Mouse (Mus musculus): ENCODE measurements around the gene Sept9. TPM values are rescaled to one million over a fixed set of nuclear protein-coding genes. Genes with fewer than 3 reads are reported as not detected.
"Not testable (repeated sequence)": the region's sequence is repeated elsewhere in the genome, so short reads cannot be mapped to it uniquely, and the experiment has no call there.

Sept9 gene
- polyA plus RNA-seq, 1 experiment = 45.3 TPM

- no peak for TF ChIP-seq CTCF (IDR thresholded peaks at IDR 0.05; ENCODE audit: extremely low read depth, insufficient read depth, insufficient read length, insufficient replicate concordance)
- peak; percentile 15; the same call in 1 of the 2 replicates for TF ChIP-seq POLR2A (IDR thresholded peaks at IDR 0.05; ENCODE audit: low read depth, low read length)
- H3K4me3 ChIP-seq (ENCODE audit: extremely low read depth, insufficient read depth, insufficient read length) = no peak overlapping the region
- no peaks in the 10 kb centered on the region for H3K27me3 ChIP-seq (ENCODE audit: control insufficient read depth, insufficient read depth, low read length)
- peaks cover 78% of the 10 kb centered on the region for H3K4me1 ChIP-seq (ENCODE audit: control insufficient read depth, insufficient read depth, insufficient read length)
- H3K36me3 ChIP-seq (ENCODE audit: control insufficient read depth, insufficient read depth, low read length) = no peaks in the 10 kb centered on the region
- WGBS = 5% methylated on average over 15 of the region's 15 CpGs
- peak overlapping the region; percentile 94 for H3K27ac ChIP-seq (ENCODE audit: insufficient read depth, low read length)
- DNase-seq (ENCODE audit: low read depth in 1 of 2, low spot score in 2 of 2) = peak in 1 of 2 experiments; percentile 71
Observed at GRCm38 (mm10) chr11:117319543-117320335, 120.3 kb downstream of the Sept9 start.

GRCm38 (mm10) chr11:117320482-117320881, 121.0 kb downstream of the Sept9 start:
- WGBS = 3% methylated on average over 3 of the region's 3 CpGs
- Histone ChIP-seq H3K27ac (ENCODE audit: insufficient read depth, low read length) (peak overlapping the region; percentile 94), H3K27me3 (ENCODE audit: control insufficient read depth, insufficient read depth, low read length) (no peaks in the 10 kb centered on the region), H3K4me3 (ENCODE audit: extremely low read depth, insufficient read depth, insufficient read length) (no peak overlapping the region), H3K36me3 (ENCODE audit: control insufficient read depth, insufficient read depth, low read length) (no peaks in the 10 kb centered on the region), H3K4me1 (ENCODE audit: control insufficient read depth, insufficient read depth, insufficient read length) (peaks cover 84% of the 10 kb centered on the region)
- DNase-seq (ENCODE audit: low read depth in 1 of 2, low spot score in 2 of 2) = peak in 1 of 2 experiments; percentile 73
- TF ChIP-seq POLR2A (IDR thresholded peaks at IDR 0.05; ENCODE audit: low read depth, low read length) (peak; percentile 23), CTCF (IDR thresholded peaks at IDR 0.05; ENCODE audit: extremely low read depth, insufficient read depth, insufficient read length, insufficient replicate concordance) (no peak)

DNA sequence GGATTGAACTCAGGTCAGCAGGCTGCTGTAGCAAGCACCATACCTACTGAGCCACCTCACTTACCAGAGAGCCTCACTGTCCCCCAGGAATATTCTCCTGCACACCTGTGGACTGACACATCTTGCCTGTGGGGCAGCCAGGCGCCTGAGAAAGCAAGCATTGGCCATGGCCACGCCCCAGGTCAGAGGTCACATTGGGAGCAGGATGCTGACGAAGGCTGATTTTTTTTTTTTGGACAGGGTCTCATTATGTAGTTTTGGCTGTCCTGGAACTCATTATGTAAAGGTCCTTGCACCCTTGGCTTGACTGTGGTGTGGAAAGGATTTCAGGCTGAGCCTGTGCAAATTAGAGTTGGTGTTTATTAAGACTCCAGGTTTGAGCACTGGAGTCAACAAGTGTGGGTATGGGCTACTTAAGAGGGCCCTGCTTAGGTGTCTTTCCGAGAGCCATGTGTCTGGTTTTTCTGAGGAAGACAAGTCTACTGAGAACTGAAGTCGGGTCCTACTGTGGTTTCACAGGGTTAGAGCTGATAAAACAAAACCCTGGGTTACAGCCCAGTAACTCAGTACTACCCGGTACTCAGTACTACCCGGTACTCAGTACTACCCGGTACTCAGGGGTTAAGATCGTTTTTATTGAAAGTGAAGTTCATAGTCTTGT, 122.0 kb downstream of the Sept9 start:
- H3K27me3 ChIP-seq (ENCODE audit: control insufficient read depth, insufficient read depth, low read length) = no peaks in the 10 kb centered on the region
- TF ChIP-seq CTCF (IDR thresholded peaks at IDR 0.05; ENCODE audit: extremely low read depth, insufficient read depth, insufficient read length, insufficient replicate concordance) = no peak
- no peak for TF ChIP-seq POLR2A (IDR thresholded peaks at IDR 0.05; ENCODE audit: low read depth, low read length)
- H3K27ac ChIP-seq (ENCODE audit: insufficient read depth, low read length) = peak overlapping the region; percentile 49
- H3K36me3 ChIP-seq (ENCODE audit: control insufficient read depth, insufficient read depth, low read length) = no peaks in the 10 kb centered on the region
- no peak for DNase-seq (ENCODE audit: low read depth in 1 of 2, low spot score in 2 of 2)
- WGBS = 61% methylated on average over 9 of the region's 9 CpGs
- peaks cover 89% of the 10 kb centered on the region for H3K4me1 ChIP-seq (ENCODE audit: control insufficient read depth, insufficient read depth, insufficient read length)
- no peak overlapping the region for H3K4me3 ChIP-seq (ENCODE audit: extremely low read depth, insufficient read depth, insufficient read length)

GRCm38 (mm10) chr11:117322311-117322710, 122.8 kb downstream of the Sept9 start:
- Histone ChIP-seq H3K4me3 (ENCODE audit: extremely low read depth, insufficient read depth, insufficient read length) (no peak overlapping the region), H3K4me1 (ENCODE audit: control insufficient read depth, insufficient read depth, insufficient read length) (peaks cover 89% of the 10 kb centered on the region), H3K27ac (ENCODE audit: insufficient read depth, low read length) (peak overlapping the region; percentile 62), H3K27me3 (ENCODE audit: control insufficient read depth, insufficient read depth, low read length) (no peaks in the 10 kb centered on the region), H3K36me3 (ENCODE audit: control insufficient read depth, insufficient read depth, low read length) (no peaks in the 10 kb centered on the region)
- 71% methylated on average over 3 of the region's 3 CpGs for WGBS
- no peak for TF ChIP-seq CTCF (IDR thresholded peaks at IDR 0.05; ENCODE audit: extremely low read depth, insufficient read depth, insufficient read length, insufficient replicate concordance)
- TF ChIP-seq POLR2A (IDR thresholded peaks at IDR 0.05; ENCODE audit: low read depth, low read length) = no peak
- no peak for DNase-seq (ENCODE audit: low read depth in 1 of 2, low spot score in 2 of 2)

DNA sequence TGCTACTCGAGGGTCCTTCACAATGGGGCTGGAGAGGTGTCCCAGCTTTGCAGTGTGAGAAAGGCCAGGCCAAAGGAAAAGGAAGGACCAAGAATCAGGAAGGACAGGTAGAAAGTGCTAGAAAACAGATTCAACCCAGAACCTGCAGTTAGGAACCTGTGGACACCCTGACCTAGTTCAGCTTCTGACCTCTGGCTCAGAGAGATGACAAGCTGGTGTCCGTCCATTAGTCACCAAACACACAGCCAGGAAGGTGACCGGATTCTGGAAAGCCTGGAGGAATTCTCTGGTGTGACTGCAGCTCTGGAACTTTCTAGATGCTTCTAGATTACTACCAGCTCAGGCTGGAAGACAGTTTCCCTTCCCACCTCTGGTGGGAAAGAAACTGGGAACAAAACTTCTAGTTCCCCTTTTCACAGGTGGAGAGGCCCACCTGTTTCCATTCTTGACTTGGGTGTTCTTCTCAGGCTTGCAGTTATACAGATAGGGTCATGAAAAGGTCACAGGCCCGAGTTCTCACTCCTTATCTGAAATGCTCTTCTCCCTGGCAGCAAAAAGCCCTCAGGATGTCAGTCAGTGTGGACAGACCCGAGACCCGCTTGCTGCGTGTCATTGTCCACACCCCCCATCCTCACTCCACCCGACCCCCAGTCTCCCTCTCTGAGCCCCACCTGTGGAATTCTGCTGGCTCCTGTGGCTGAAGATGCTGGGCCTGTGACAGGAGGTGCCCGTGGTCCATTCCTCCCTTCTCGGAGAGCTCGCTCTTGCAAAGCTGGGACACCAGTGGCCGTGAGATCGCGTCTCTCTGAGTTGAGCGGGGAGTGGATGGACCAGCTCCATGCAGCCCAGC, 123.5 kb downstream of the Sept9 start:
- Histone ChIP-seq H3K4me1 (ENCODE audit: control insufficient read depth, insufficient read depth, insufficient read length) (peaks cover 87% of the 10 kb centered on the region), H3K27me3 (ENCODE audit: control insufficient read depth, insufficient read depth, low read length) (no peaks in the 10 kb centered on the region), H3K36me3 (ENCODE audit: control insufficient read depth, insufficient read depth, low read length) (no peaks in the 10 kb centered on the region), H3K27ac (ENCODE audit: insufficient read depth, low read length) (peak overlapping the region; percentile 62), H3K4me3 (ENCODE audit: extremely low read depth, insufficient read depth, insufficient read length) (no peak overlapping the region)
- DNase-seq (ENCODE audit: low read depth in 1 of 2, low spot score in 2 of 2) = no peak
- TF ChIP-seq CTCF (IDR thresholded peaks at IDR 0.05; ENCODE audit: extremely low read depth, insufficient read depth, insufficient read length, insufficient replicate concordance) = no peak
- no peak for TF ChIP-seq POLR2A (IDR thresholded peaks at IDR 0.05; ENCODE audit: low read depth, low read length)
- 74% methylated on average over 15 of the region's 15 CpGs for WGBS

- Histone ChIP-seq H3K4me1 (ENCODE audit: control insufficient read depth, insufficient read depth, insufficient read length) (peaks cover 83% of the 10 kb centered on the region), H3K36me3 (ENCODE audit: control insufficient read depth, insufficient read depth, low read length) (no peaks in the 10 kb centered on the region), H3K27me3 (ENCODE audit: control insufficient read depth, insufficient read depth, low read length) (no peaks in the 10 kb centered on the region), H3K27ac (ENCODE audit: insufficient read depth, low read length) (peak overlapping the region; percentile 91), H3K4me3 (ENCODE audit: extremely low read depth, insufficient read depth, insufficient read length) (no peak overlapping the region)
- TF ChIP-seq POLR2A (IDR thresholded peaks at IDR 0.05; ENCODE audit: low read depth, low read length) (no peak), CTCF (IDR thresholded peaks at IDR 0.05; ENCODE audit: extremely low read depth, insufficient read depth, insufficient read length, insufficient replicate concordance) (no peak)
- 74% methylated on average over 12 of the region's 12 CpGs for WGBS
- DNase-seq (ENCODE audit: low read depth in 1 of 2, low spot score in 2 of 2) = no peak
Observed at GRCm38 (mm10) chr11:117323976-117324574, 124.6 kb downstream of the Sept9 start.

- peaks cover 76% of the 10 kb centered on the region for H3K4me1 ChIP-seq (ENCODE audit: control insufficient read depth, insufficient read depth, insufficient read length)
- WGBS = 77% methylated on average over 5 of the region's 5 CpGs
- not testable (repeated sequence) for H3K4me3 ChIP-seq (ENCODE audit: extremely low read depth, insufficient read depth, insufficient read length); H3K27me3 ChIP-seq (ENCODE audit: control insufficient read depth, insufficient read depth, low read length); H3K36me3 ChIP-seq (ENCODE audit: control insufficient read depth, insufficient read depth, low read length); DNase-seq (ENCODE audit: low read depth in 1 of 2, low spot score in 2 of 2)
- peak overlapping the region; percentile 91 for H3K27ac ChIP-seq (ENCODE audit: insufficient read depth, low read length)
Observed at GRCm38 (mm10) chr11:117324718-117325117, 125.3 kb downstream of the Sept9 start.
